Mouse (Mus musculus): ENCODE measurements around the gene Dnmt3a. TPM values are rescaled to one million over a fixed set of nuclear protein-coding genes. Genes with fewer than 3 reads are reported as not detected.

The Dnmt3a gene
- total and polyA plus RNA-seq, 2 experiments from 2014 or later: 31.7 to 76.0 TPM

GRCm38 (mm10) chr12:3784729-3785128, 21.1 kb upstream of the Dnmt3a start:
- Histone ChIP-seq H3K9ac (replicated peaks; ENCODE audit: low read depth, low read length) (no peak overlapping the region), H3K36me3 (replicated peaks; ENCODE audit: control insufficient read depth, insufficient read depth, low read length) (no peaks in the 10 kb centered on the region), H3K27me3 (ENCODE audit: control insufficient read depth, insufficient read depth, low read length) (no peaks in the 10 kb centered on the region), H3K4me3 (ENCODE audit: low read depth, low read length) (no peak overlapping the region), H3K9me3 (replicated peaks; ENCODE audit: control insufficient read depth, low read length) (no peaks in the 10 kb centered on the region), H3K27ac (ENCODE audit: low read depth) (no peak overlapping the region), H3K4me2 (ENCODE audit: low read depth, low read length) (no peak overlapping the region), H3K4me1 (ENCODE audit: control insufficient read depth, insufficient read depth) (peaks cover 27% of the 10 kb centered on the region)
- ATAC-seq (ENCODE audit: insufficient read depth, low read depth) (no peak), DNase-seq (ENCODE audit: low spot score) (no peak)
- 65% methylated on average over 4 of the region's 4 CpGs for WGBS
- no peak for TF ChIP-seq EP300 (IDR thresholded peaks at IDR 0.05; ENCODE audit: low read depth)
- TF ChIP-seq CTCF (IDR thresholded peaks at IDR 0.05; ENCODE audit: low read depth): no peak

- no peak for ATAC-seq (ENCODE audit: insufficient read depth, low read depth)
- H3K4me2 ChIP-seq (ENCODE audit: low read depth, low read length): no peak overlapping the region
These were observed 18.8 kb upstream of the Dnmt3a start for GRCm38 (mm10) chr12:3787041-3787440.

GRCm38 (mm10) chr12:3787541-3787940, 18.3 kb upstream of the Dnmt3a start:
- no peaks in the 10 kb centered on the region for H3K36me3 ChIP-seq (replicated peaks; ENCODE audit: control insufficient read depth, insufficient read depth, low read length)
- H3K27me3 ChIP-seq (ENCODE audit: control insufficient read depth, insufficient read depth, low read length): no peaks in the 10 kb centered on the region
- ATAC-seq (ENCODE audit: insufficient read depth, low read depth) (no peak), DNase-seq (ENCODE audit: low spot score) (no peak)
- peaks cover 8% of the 10 kb centered on the region; the same call in 1 of the 2 replicates for H3K4me1 ChIP-seq (ENCODE audit: control insufficient read depth, insufficient read depth)
- no peak for TF ChIP-seq EP300 (IDR thresholded peaks at IDR 0.05; ENCODE audit: low read depth)
- TF ChIP-seq CTCF (IDR thresholded peaks at IDR 0.05; ENCODE audit: low read depth): no peak
- H3K27ac ChIP-seq (ENCODE audit: low read depth): no peak overlapping the region
- no peak overlapping the region for H3K4me3 ChIP-seq (ENCODE audit: low read depth, low read length)
- 17% methylated on average over 1 of the region's 1 CpGs for WGBS
- H3K4me2 ChIP-seq (ENCODE audit: low read depth, low read length): no peak overlapping the region
- H3K9me3 ChIP-seq (replicated peaks; ENCODE audit: control insufficient read depth, low read length): no peaks in the 10 kb centered on the region
- no peak overlapping the region for H3K9ac ChIP-seq (replicated peaks; ENCODE audit: low read depth, low read length)

More at GRCm38 (mm10) chr12:3787041-3787440, 18.8 kb upstream of the Dnmt3a start:
- Histone ChIP-seq H3K27me3 (ENCODE audit: control insufficient read depth, insufficient read depth, low read length) (no peaks in the 10 kb centered on the region), H3K36me3 (replicated peaks; ENCODE audit: control insufficient read depth, insufficient read depth, low read length) (no peaks in the 10 kb centered on the region), H3K9ac (replicated peaks; ENCODE audit: low read depth, low read length) (no peak overlapping the region), H3K27ac (ENCODE audit: low read depth) (no peak overlapping the region), H3K9me3 (replicated peaks; ENCODE audit: control insufficient read depth, low read length) (no peaks in the 10 kb centered on the region), H3K4me3 (ENCODE audit: low read depth, low read length) (no peak overlapping the region), H3K4me1 (ENCODE audit: control insufficient read depth, insufficient read depth) (peaks cover 10% of the 10 kb centered on the region; the same call in 1 of the 2 replicates)
- WGBS: 43% methylated on average over 3 of the region's 3 CpGs
- TF ChIP-seq CTCF (IDR thresholded peaks at IDR 0.05; ENCODE audit: low read depth) (no peak), EP300 (IDR thresholded peaks at IDR 0.05; ENCODE audit: low read depth) (no peak)
- DNase-seq (ENCODE audit: low spot score): no peak

- TF ChIP-seq CTCF (IDR thresholded peaks at IDR 0.05; ENCODE audit: low read depth) (no peak), EP300 (IDR thresholded peaks at IDR 0.05; ENCODE audit: low read depth) (no peak)
- H3K4me1 ChIP-seq (ENCODE audit: control insufficient read depth, insufficient read depth): peaks cover 8% of the 10 kb centered on the region; the same call in 1 of the 2 replicates
- H3K27ac ChIP-seq (ENCODE audit: low read depth): no peak overlapping the region
- H3K9me3 ChIP-seq (replicated peaks; ENCODE audit: control insufficient read depth, low read length): no peaks in the 10 kb centered on the region
- H3K27me3 ChIP-seq (ENCODE audit: control insufficient read depth, insufficient read depth, low read length): no peaks in the 10 kb centered on the region
- WGBS: 54% methylated on average over 5 of the region's 5 CpGs
- ATAC-seq (ENCODE audit: insufficient read depth, low read depth) (no peak), DNase-seq (ENCODE audit: low spot score) (no peak)
- H3K4me3 ChIP-seq (ENCODE audit: low read depth, low read length): no peak overlapping the region
- no peaks in the 10 kb centered on the region for H3K36me3 ChIP-seq (replicated peaks; ENCODE audit: control insufficient read depth, insufficient read depth, low read length)
- no peak overlapping the region for H3K9ac ChIP-seq (replicated peaks; ENCODE audit: low read depth, low read length)
- no peak overlapping the region for H3K4me2 ChIP-seq (ENCODE audit: low read depth, low read length)
These were observed 17.3 kb upstream of the Dnmt3a start for GRCm38 (mm10) chr12:3788421-3789051.

- H3K4me1 ChIP-seq (ENCODE audit: control insufficient read depth, insufficient read depth): peaks cover 8% of the 10 kb centered on the region; the same call in 1 of the 2 replicates
- H3K4me2 ChIP-seq (ENCODE audit: low read depth, low read length): no peak overlapping the region
- no peaks in the 10 kb centered on the region for H3K27me3 ChIP-seq (ENCODE audit: control insufficient read depth, insufficient read depth, low read length)
- no peak overlapping the region for H3K27ac ChIP-seq (ENCODE audit: low read depth)
- DNase-seq (ENCODE audit: low spot score): no peak
- no peak overlapping the region for H3K9ac ChIP-seq (replicated peaks; ENCODE audit: low read depth, low read length)
- H3K36me3 ChIP-seq (replicated peaks; ENCODE audit: control insufficient read depth, insufficient read depth, low read length): no peaks in the 10 kb centered on the region
- H3K4me3 ChIP-seq (ENCODE audit: low read depth, low read length): no peak overlapping the region
- no peaks in the 10 kb centered on the region for H3K9me3 ChIP-seq (replicated peaks; ENCODE audit: control insufficient read depth, low read length)
- WGBS: 73% methylated on average over 5 of the region's 5 CpGs
- no peak for TF ChIP-seq EP300 (IDR thresholded peaks at IDR 0.05; ENCODE audit: low read depth)
- TF ChIP-seq CTCF (IDR thresholded peaks at IDR 0.05; ENCODE audit: low read depth): no peak
- ATAC-seq (ENCODE audit: insufficient read depth, low read depth): no peak
These were observed 16.1 kb upstream of the Dnmt3a start for GRCm38 (mm10) chr12:3789626-3790185.
